Mouse (Mus musculus): ENCODE results near the gene Cyp4f13.

Gene Cyp4f13

DNA sequence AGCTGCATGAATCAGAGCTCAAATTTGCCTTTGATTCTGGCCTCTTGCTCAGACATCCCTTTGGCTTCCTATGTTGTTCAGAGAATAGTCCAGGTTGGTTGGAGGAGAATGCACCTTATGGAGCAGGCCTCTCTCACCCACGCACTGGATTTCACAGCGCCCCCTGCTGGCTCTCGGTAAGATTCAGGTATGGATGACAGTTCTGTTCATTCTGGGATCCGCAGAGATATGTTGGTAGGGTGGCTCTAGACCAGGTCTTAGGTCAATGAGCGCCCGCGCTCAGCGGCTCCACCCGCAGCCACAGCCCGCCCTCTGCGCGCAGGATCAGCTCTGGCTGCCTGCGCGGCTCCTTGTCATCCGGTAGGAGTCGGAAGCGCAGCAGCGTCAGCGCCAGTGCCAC lies 42.0 kb downstream of the Cyp4f13 start:
- peak; percentile 94 for DNase-seq (ENCODE audit: low read depth, low spot score)

DNA sequence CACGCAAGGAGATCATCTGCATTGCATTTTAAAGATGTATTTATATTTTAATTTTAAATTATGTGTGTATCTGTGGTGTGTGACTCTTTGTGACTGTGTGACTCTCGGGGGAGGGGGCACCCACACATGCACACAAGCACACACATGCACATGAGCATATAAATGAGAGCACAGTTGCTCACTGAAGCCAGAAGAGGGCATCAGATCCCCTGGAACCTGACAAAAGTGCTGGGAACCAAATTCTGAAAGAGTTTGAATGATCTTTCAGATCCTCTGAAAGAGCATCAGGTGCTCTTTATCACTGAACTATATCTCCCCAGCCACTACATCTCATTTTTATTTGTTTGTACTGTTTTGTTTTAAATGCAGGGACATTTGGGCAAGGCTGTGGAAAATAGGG lies 42.8 kb downstream of the Cyp4f13 start:
- peak; percentile 54 for DNase-seq (ENCODE audit: low read depth, low spot score)

DNA sequence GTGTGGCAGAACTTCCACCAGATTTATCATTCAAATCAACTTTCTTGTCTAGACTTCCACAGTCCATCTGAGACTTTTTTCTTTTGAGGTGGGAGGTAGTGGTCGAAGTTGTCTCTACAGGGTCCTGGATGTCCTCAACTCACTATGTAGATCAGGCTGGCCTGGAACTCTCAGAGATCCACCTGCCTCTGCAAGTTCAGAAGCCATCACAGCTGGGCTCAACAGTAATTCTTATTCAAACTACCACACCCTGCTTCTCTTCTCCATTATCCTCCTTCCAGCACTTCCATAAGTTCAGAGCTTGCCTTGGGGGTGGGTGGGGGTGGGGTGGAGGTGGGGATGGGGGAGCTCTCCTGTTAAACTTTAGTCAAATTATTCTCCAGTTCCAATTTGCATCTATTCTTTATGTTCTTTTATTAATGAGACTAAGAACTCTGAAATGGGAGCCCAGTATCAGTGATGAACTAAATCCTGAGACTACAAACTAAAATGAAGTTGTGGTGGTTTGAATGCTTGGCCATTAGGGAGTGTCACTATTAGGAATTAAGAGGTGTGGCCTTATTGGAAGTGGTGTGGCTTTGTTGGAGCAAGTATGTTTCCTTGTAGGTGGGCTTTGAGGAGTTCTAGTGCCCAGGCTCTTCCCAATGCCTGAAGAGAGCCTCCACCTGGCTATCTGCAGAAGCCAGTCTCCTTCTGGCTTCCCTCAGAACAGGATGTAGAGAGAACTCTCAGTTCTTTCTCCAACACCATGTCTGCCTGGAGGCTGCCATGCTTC lies 45.3 kb downstream of the Cyp4f13 start:
- peak; percentile 77 for DNase-seq (ENCODE audit: low read depth, low spot score)

DNA sequence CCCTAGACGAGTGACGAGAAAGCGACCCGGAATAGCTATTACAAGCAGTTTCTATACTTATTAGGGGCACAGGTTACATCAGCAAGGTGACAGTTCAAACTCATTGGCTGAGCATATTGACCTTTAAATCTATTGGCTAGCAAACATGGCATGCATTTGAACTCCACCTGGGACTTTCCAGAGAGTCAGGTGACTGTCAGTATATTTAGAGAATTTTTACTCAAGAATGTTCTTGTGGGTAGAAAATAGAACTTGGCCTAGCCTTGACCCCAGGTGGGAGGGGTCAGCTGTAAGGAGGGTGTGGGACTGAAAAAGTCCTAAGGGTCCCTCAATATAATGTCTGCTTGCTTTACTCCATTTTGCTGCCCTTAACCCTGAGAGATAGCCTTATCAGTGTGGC lies 51.8 kb downstream of the Cyp4f13 start:
- DNase-seq (ENCODE audit: low read depth, low spot score), result peak; percentile 24

DNA sequence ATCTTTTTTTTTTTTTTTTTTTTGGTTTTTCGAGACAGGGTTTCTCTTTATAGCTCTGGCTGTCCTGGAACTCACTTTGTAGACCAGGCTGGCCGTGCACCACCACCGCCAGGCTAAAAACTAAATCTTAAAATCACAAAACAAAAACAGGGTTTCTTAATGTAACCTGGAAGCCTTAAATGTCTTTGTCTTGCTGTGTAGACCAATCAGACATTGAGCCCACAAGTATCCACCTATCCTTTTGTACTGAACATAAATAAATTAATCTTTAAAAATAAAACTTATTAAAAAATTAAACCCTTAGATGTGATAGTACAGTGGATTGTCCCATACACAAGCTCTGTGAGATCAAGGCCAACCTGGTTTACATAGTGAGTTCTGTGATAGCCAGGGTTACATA lies 53.3 kb downstream of the Cyp4f13 start:
- DNase-seq (ENCODE audit: low read depth, low spot score), result peak; percentile 59

DNA sequence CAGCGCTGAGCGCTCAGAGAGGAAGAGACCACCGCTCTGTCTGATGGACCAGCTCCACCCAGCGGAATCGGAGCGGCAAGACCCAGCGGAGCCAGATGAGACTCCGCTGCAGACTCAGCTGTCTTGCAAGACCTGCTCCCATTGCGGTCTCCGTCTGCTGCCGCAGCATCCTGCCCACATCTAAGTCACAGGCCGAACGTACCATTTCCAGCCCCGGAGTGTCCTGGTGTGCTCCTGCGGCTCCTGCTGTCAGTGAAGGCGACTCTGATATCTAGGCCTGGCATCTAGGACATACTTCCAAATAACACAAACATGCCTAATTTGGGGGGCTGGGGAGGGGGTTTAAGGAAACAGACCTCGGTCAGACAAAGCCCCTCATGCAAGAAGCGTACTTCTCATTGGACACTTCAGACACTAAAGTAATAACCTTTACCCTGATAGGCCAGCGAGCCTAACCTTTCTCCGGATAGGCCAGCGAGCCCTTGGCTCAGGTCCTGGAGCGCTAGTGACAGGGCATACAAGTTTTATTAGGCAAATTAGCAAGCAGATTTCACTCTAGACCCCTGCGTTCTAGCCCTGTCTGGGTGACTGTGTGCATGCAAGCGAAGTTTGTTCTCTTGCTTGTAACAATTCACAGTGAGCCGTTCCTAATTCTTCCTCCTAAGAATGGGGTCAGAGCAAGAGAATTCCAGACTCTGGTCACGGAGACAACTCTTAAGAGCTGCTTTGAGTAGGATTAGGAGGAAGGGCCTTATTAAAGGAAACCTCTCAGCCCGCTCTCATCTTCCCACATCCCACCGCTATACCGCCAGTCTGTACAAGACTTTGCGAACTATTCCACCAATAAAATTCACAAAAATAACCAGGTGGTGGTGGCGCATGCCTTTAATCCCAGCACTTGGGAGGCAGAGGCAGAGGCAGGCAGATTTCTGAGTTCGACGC lies 55.7 kb downstream of the Cyp4f13 start, which contains the start of gene Zfp870:
Gene Zfp870, minus strand, starts transcription at position 404 of the 942 bp plus-strand sequence.
- DNase-seq (ENCODE audit: low read depth, low spot score), result peak; percentile 94

DNA sequence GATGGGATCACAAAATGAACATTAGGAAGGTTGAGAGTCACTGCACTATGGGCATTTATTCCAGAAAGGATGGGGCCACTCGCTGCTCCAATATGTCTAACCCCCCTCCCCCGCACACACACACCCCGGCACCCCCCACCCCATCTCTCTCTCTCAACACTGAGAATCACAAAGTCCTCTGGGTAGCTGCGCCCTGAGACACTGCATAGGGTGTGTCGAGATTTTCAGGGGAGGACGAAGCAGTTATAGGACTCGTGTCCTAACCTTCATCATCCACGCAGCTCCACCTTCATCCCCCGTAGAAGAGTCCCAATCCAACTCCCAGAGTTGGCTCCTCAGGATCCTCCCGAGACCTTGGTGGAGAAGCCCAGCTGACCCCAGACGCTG lies 56.4 kb downstream of the Cyp4f13 start:
- no peak for DNase-seq (ENCODE audit: low read depth, low spot score)

DNA sequence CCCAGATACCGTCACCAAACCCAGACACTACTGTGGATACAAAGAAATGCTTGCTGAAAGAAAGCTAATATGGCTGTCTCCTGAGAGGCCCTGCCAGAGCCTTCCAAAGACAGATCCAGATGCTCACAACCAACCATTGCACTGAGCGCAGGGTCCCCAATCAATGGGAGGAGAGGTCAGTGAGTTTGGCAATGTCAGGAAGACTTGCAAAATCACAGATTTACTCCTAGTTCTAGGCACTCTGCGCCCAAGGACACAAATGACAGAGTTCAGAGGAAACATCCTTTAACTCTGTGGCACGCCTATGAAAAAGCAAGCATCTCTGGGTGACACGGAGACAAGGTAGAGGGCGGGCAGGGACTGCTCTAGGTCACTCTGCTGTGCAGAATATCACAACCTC lies 57.6 kb downstream of the Cyp4f13 start:
- no peak for DNase-seq (ENCODE audit: low read depth, low spot score)

DNA sequence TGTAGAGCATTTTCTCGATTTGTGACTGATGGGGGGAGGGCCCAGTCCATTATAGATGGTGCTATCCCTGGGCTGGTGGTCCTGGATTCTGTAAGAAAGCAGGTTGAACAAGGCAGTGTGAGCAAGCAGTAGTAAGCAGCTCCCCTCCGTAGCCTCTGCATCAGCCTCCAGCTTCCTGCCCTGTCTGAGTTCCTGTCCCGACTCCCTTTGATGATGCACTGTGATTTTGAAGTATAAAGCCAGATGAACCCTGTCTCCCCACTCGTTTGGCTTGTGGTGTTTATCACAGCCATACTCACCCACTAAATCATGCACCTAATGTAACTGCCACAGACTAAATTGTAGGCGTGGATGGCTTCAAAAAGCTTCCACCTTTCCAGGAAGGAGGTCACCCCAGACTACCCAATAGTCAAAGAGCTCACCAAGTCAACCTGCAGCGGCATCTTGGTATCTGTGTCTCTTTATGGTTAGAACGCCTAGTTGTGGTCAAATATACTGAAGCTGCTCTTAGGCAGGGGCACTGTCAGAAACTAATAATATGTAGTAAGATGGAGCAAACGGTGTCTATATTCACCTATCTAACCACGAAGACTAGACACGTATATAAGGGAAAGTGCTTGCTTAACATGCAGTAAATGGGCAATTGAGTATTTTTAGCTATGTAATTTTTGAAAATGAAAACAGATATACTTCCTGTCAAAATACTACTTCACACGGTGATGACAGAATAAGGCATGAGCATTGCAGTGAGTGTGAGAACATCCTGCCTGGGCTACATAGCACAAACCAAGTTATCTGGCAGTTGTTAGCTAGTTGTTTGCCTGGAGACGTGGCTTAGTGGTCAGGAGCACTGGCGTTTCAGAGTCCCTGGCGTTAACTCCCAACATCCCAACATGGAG lies 66.6 kb downstream of the Cyp4f13 start:
- no peak for DNase-seq (ENCODE audit: low read depth, low spot score)

DNA sequence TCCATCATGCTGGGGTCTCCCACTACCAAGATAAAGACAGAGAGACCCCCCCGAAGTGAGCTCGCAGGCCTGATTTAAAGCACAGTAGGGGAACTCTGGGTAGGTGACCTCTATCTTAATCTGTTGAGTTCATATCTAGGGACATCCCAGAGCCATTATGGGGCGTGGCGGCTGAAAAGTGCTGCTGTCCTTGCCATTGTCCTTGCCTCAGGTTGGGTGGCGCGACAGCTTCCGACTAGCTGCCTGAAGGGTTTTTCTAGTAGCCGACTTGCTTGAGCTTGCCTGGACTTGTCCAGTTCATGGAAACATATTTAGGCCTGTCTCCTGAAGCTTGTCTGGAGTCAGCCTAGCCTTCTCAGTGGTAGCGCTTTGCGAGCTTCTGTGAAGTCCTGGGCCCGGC lies 68.4 kb downstream of the Cyp4f13 start:
- peak; percentile 87 for DNase-seq (ENCODE audit: low read depth, low spot score)

DNA sequence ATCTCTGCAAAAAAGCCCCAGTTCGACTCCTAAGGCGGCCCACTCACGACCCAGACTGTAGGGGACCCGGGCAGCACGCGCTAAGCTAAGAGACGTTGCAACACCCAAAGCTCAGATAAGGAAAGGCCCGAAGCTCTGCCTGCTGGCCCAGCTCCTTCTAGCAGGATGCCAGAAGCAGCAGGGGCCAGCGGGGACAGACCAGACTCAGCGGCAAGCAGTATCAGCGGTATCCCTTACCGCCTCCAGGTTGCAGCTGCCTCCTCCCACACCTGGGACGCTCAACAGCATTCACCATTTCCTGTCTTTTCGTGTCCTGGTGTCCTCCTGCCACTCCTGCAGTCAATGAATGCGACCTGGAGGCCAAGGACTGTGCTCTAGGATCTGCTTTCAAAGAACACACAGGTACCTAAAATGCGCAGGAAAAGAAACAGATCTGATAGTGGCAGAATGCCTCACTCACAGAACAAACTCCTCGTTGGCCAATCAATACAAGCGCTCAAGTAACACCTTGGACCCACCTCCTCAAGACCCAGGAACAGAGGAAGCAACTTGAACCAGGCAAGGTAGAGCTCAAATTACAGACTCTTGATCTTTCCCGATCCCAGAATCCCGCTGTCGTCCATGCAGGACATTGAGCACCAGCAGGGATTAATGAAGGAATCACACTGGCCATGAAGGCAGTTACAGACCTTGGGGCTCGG lies 69.6 kb downstream of the Cyp4f13 start:
- DNase-seq (ENCODE audit: low read depth, low spot score), result peak; percentile 80
